Mouse (Mus musculus): ENCODE measurements around the gene BC016579. TPM values are rescaled to one million over a fixed set of nuclear protein-coding genes. Genes with fewer than 3 reads are reported as not detected.

The BC016579 gene
- total RNA-seq, 2 experiments from 2014 or later: not detected

Other genes with a start within 250 kb of the BC016579 start
- gene Cd200, start 245.0 kb downstream of the BC016579 start, total RNA-seq (2021): 10 to 100 TPM; 44.8 to 67.6 TPM
- not detected for gene Gm609, start 161.1 kb downstream of the BC016579 start, total RNA-seq (2021)
- gene Gm17783, start 122.0 kb downstream of the BC016579 start, total RNA-seq (2021): not detected
- gene Slc9c1, start 118.8 kb downstream of the BC016579 start, total RNA-seq (2021): not detected
- under 1 TPM in 1 of 2 experiments, not detected in 1; 0.19 TPM for gene Gcsam, start 43.7 kb downstream of the BC016579 start, total RNA-seq (2021)
- not detected for gene Tmprss7, start 39.6 kb upstream of the BC016579 start, total RNA-seq (2021)
- gene Tagln3, start 70.5 kb upstream of the BC016579 start, total RNA-seq (2021): under 1 TPM; 0.43 to 0.57 TPM
- 10 to 100 TPM; 23.1 to 26.9 TPM for gene Abhd10, start 88.9 kb upstream of the BC016579 start, total RNA-seq (2021)

All from heart, postnatal 4 days (tissue).